Mouse (Mus musculus): Measurements from ENCODE around the gene Acap3.

Acap3 gene

GRCm38 (mm10) chr4:155886330-155886729, 5.3 kb upstream of the Acap3 start:
- no peak for DNase-seq (ENCODE audit: low spot score in 2 of 2)

- DNase-seq (ENCODE audit: low spot score in 2 of 2), result peak in 1 of 2 experiments; percentile 2
Observed at GRCm38 (mm10) chr4:155887674-155888073, 3.9 kb upstream of the Acap3 start.

GRCm38 (mm10) chr4:155888181-155888580, 3.4 kb upstream of the Acap3 start:
- DNase-seq (ENCODE audit: low spot score in 2 of 2), result peak in 1 of 2 experiments; percentile 3

- peak; percentile 1 to 2 for DNase-seq (ENCODE audit: low spot score in 2 of 2)
Observed at GRCm38 (mm10) chr4:155889316-155889715, 2.3 kb upstream of the Acap3 start.

GRCm38 (mm10) chr4:155891011-155891471, 581 bp upstream of the Acap3 start:
- peak in 1 of 2 experiments; percentile 10 for DNase-seq (ENCODE audit: low spot score in 2 of 2)

- DNase-seq (ENCODE audit: low spot score in 2 of 2), result peak in 1 of 2 experiments; percentile 69
Observed at GRCm38 (mm10) chr4:155892017-155892416, 395 bp downstream of the Acap3 start.

- DNase-seq (ENCODE audit: low spot score in 2 of 2), result peak in 1 of 2 experiments; percentile 28
Observed at GRCm38 (mm10) chr4:155892438-155893211, 1.0 kb downstream of the Acap3 start.

- no peak for DNase-seq (ENCODE audit: low spot score in 2 of 2)
Observed at GRCm38 (mm10) chr4:155893212-155893690, 1.6 kb downstream of the Acap3 start.

- DNase-seq (ENCODE audit: low spot score in 2 of 2), result peak; percentile 49 to 62
Observed at GRCm38 (mm10) chr4:155894311-155894881, 2.8 kb downstream of the Acap3 start.

GRCm38 (mm10) chr4:155895216-155895615, 3.6 kb downstream of the Acap3 start:
- peak; percentile 49 to 69 for DNase-seq (ENCODE audit: low spot score in 2 of 2)

GRCm38 (mm10) chr4:155895826-155896225, 4.2 kb downstream of the Acap3 start:
- DNase-seq (ENCODE audit: low spot score in 2 of 2), result no peak

- DNase-seq (ENCODE audit: low spot score in 2 of 2), result no peak
Observed at GRCm38 (mm10) chr4:155896461-155896860, 4.8 kb downstream of the Acap3 start.

- no peak for DNase-seq (ENCODE audit: low spot score in 2 of 2)
Observed at GRCm38 (mm10) chr4:155898318-155898717, 6.7 kb downstream of the Acap3 start.

- no peak for DNase-seq (ENCODE audit: low spot score in 2 of 2)
Observed at GRCm38 (mm10) chr4:155899355-155899754, 7.7 kb downstream of the Acap3 start.

- DNase-seq (ENCODE audit: low spot score in 2 of 2), result peak; percentile 5 to 7
Observed at GRCm38 (mm10) chr4:155901205-155901604, 9.6 kb downstream of the Acap3 start.

GRCm38 (mm10) chr4:155903246-155903645, 11.6 kb downstream of the Acap3 start:
- DNase-seq (ENCODE audit: low spot score in 2 of 2), result no peak

- peak; percentile 3 to 9 for DNase-seq (ENCODE audit: low spot score in 2 of 2)
Observed at GRCm38 (mm10) chr4:155904318-155905102, 12.9 kb downstream of the Acap3 start.

- DNase-seq (ENCODE audit: low spot score in 2 of 2), result no peak
Observed at GRCm38 (mm10) chr4:155905634-155906033, 14.0 kb downstream of the Acap3 start.

- DNase-seq (ENCODE audit: low spot score in 2 of 2), result peak in 1 of 2 experiments; percentile 2
Observed at GRCm38 (mm10) chr4:155906125-155906524, 14.5 kb downstream of the Acap3 start.

- DNase-seq (ENCODE audit: low spot score in 2 of 2), result peak in 1 of 2 experiments; percentile 2
Observed at GRCm38 (mm10) chr4:155907003-155907402, 15.4 kb downstream of the Acap3 start.

GRCm38 (mm10) chr4:155908281-155908680, 16.7 kb downstream of the Acap3 start:
- DNase-seq (ENCODE audit: low spot score in 2 of 2), result peak; percentile 2 to 6

GRCm38 (mm10) chr4:155908751-155909150, 17.1 kb downstream of the Acap3 start:
- no peak for DNase-seq (ENCODE audit: low spot score in 2 of 2)
